Mouse (Mus musculus) brown adipose tissue, adult 24 weeks (tissue): ENCODE measurements around the gene Mtg1. TPM values are rescaled to one million over a fixed set of nuclear protein-coding genes. Genes with fewer than 3 reads are reported as not detected.

Experiments used
- H3K27ac ChIP-seq: fragments of 200-500 bp; replicated peaks from 2 replicates; pipeline ENCODE4 v1.5.1; 2012; ENCODE audit warnings: low read depth, mild to moderate bottlenecking, low read length
- H3K4me1 ChIP-seq: fragments of 200-500 bp; 2 replicates; pipeline ENCODE4 v1.6.1; 2012; ENCODE audit warnings: low read length, mixed read lengths; ENCODE audit not compliant: control insufficient read depth, insufficient read depth, insufficient read length
- H3K4me3 ChIP-seq: fragments of 200-500 bp; 2 replicates; pipeline ENCODE4 v1.5.1; 2012; ENCODE audit warnings: low read depth, mild to moderate bottlenecking, low read length, moderate library complexity; ENCODE audit not compliant: insufficient read depth
- polyA plus RNA-seq: library from polyadenylated mRNA; stranded (reverse); fragments of >200 nt; gene quantifications from 2 replicates; pipeline ENCODE4 v1.2.4, GENCODE M21; 2012; ENCODE audit not compliant: missing spikeins, insufficient read depth, insufficient read length

Mtg1 gene
- polyA plus RNA-seq, 1 experiment: 49.2 TPM

DNA sequence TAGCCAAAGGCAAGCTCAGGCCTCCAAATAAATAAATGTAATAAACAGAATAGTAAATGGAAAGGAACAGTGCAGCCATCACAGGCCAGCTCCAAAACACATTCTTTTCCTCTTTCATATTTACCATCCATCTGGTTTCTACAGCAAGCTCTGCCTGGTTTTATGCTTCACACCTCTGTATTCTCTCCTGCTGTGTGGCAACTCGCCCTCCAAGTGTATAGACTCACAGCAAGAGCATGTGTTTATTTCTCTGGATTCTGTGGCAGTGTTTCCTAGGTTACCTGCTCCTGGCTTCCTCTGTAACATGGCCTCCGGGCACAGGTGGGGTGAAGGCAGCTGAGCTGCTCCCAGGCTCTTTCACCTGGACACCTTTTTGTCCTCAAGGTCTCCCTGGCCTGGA, 55.1 kb downstream of the Mtg1 start:
- no peaks in the 10 kb centered on the region for H3K4me1 ChIP-seq
- no peak overlapping the region for H3K4me3 ChIP-seq
- no peak overlapping the region for H3K27ac ChIP-seq

- no peaks in the 10 kb centered on the region for H3K4me1 ChIP-seq
- H3K4me3 ChIP-seq: no peak overlapping the region
- H3K27ac ChIP-seq: no peak overlapping the region
These were observed 55.5 kb downstream of the Mtg1 start for GRCm38 (mm10) chr7:140192851-140193250.

DNA sequence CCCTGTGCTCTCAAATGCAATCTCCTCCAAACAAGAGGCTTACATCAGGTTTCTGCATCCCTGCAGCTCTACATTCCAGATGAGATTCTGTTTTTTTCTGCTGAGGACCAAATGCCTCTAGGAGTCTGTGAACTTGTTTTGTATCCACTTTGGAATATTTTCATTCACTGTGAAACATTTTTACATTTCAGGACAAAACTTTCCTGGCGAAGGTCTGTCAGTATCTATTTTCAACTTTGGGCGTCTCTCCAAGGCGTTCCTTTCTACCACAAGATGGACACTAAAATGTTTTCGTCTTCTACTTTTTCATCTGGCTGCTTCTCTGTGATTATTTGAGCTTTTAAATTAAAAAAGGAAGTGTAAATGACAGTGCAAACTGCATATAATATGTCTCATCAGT, 56.7 kb downstream of the Mtg1 start:
- H3K4me1 ChIP-seq: no peaks in the 10 kb centered on the region

DNA sequence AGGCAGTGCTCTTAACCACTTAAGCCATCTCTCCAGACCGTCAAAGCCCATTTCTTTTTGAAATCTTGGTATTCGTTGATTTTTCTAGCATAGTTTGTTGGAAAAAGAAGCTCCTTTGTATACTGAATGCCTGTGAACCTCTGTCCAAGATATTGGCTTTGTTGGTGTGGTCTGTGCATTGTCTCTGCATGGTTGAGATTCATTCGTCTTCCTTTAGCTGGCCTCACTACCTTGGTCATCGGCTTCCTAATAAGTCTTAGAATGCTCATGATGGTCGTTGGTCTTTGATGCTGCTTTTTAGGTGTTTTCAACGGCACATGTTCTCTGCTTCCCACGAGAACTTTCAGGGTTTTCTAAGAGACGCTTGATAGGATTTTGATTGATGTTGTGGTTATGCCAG, 58.6 kb downstream of the Mtg1 start:
- no peak overlapping the region for H3K27ac ChIP-seq
- no peaks in the 10 kb centered on the region for H3K4me1 ChIP-seq
- H3K4me3 ChIP-seq: no peak overlapping the region

More for the DNA sequence above, 56.7 kb downstream of the Mtg1 start:
- Histone ChIP-seq H3K27ac (no peak overlapping the region), H3K4me3 (no peak overlapping the region)

Other genes with a start within 250 kb of the Mtg1 start
- 0.32 TPM in 1 of 2 replicates, not detected in the other for gene Kndc1, start 242.9 kb upstream of the Mtg1 start, polyA plus RNA-seq
- gene Utf1, start 193.8 kb upstream of the Mtg1 start, polyA plus RNA-seq: not detected in 2 replicates
- gene 6430531B16Rik, start 158.8 kb upstream of the Mtg1 start, polyA plus RNA-seq: not detected in 2 replicates
- gene Adam8, start 145.0 kb upstream of the Mtg1 start, polyA plus RNA-seq: 3.0 TPM in 1 of 2 replicates, not detected in the other
- 12.9 and 13.9 TPM in 2 replicates for gene Zfp511, start 101.2 kb upstream of the Mtg1 start, polyA plus RNA-seq
- gene Tubgcp2, start 100.9 kb upstream of the Mtg1 start, polyA plus RNA-seq: 8.6 and 9.1 TPM in 2 replicates
- gene Msx3, start 88.5 kb upstream of the Mtg1 start, polyA plus RNA-seq: not detected in 2 replicates
- gene Caly, start 55.0 kb upstream of the Mtg1 start, polyA plus RNA-seq: not detected in 2 replicates
- gene Prap1, start 44.2 kb upstream of the Mtg1 start, polyA plus RNA-seq: not detected in 2 replicates
- gene Fuom, start 35.1 kb upstream of the Mtg1 start, polyA plus RNA-seq: 211 and 236 TPM in 2 replicates
- 45.1 and 45.3 TPM in 2 replicates for gene Paox, start 21.8 kb upstream of the Mtg1 start, polyA plus RNA-seq
- gene Echs1, start 21.1 kb upstream of the Mtg1 start, polyA plus RNA-seq: 1,018 and 1,090 TPM in 2 replicates
- not detected in 2 replicates for gene Sprn, start 17.3 kb downstream of the Mtg1 start, polyA plus RNA-seq
- gene Olfr522, start 27.2 kb downstream of the Mtg1 start, polyA plus RNA-seq: not detected in 2 replicates
- gene Olfr523, start 35.7 kb downstream of the Mtg1 start, polyA plus RNA-seq: not detected in 2 replicates
- not detected in 2 replicates for gene Olfr524, start 68.4 kb downstream of the Mtg1 start, polyA plus RNA-seq
- gene Cd163l1, start 80.7 kb downstream of the Mtg1 start, polyA plus RNA-seq: not detected in 2 replicates
- not detected in 2 replicates for gene 5830411N06Rik, start 109.7 kb downstream of the Mtg1 start, polyA plus RNA-seq
- not detected in 2 replicates for gene Olfr525, start 183.3 kb downstream of the Mtg1 start, polyA plus RNA-seq
- gene Olfr527, start 196.5 kb downstream of the Mtg1 start, polyA plus RNA-seq: not detected in 2 replicates
- gene Olfr60, start 224.1 kb downstream of the Mtg1 start, polyA plus RNA-seq: not detected in 2 replicates
- gene Olfr530, start 238.8 kb downstream of the Mtg1 start, polyA plus RNA-seq: not detected in 2 replicates